Mouse (Mus musculus) embryonic facial prominence, embryonic 14.5 days (tissue): ENCODE data around the gene 1600014C10Rik. TPM values are rescaled to one million over a fixed set of nuclear protein-coding genes. Genes with fewer than 3 reads are reported as not detected.

Experiments
- ATAC-seq: fragments of 200-750 bp; cut with Nextera tagmentation; 2 replicates; pipeline ENCODE4 v1.8.0; 2017; ENCODE audit warnings: low read depth, moderate number of reproducible peaks, moderate TSS enrichment
- DNase-seq: peaks from one replicate; pipeline ENCODE4 v3.0.0-alpha.2; 2015; ENCODE audit warnings: low spot score
- H3K27ac ChIP-seq: fragments of 300-500 bp; sonication (generic); replicated peaks from 2 replicates; pipeline ENCODE4 v1.5.1; 2014; ENCODE audit warnings: low read depth, mild to moderate bottlenecking, low read length, moderate library complexity
- H3K27me3 ChIP-seq: fragments of 300-500 bp; sonication (generic); replicated peaks from 2 replicates; pipeline ENCODE4 v1.6.1; 2014; ENCODE audit warnings: low read length; ENCODE audit not compliant: control insufficient read depth, insufficient read depth
- H3K36me3 ChIP-seq: fragments of 300-500 bp; sonication (generic); 2 replicates; pipeline ENCODE4 v1.6.1; 2014; ENCODE audit warnings: low read length, mixed read lengths; ENCODE audit not compliant: control insufficient read depth, insufficient read depth
- H3K4me1 ChIP-seq: fragments of 300-500 bp; sonication (generic); 2 replicates; pipeline ENCODE4 v1.6.1; 2014; ENCODE audit warnings: antibody characterized with exemption, low read length; ENCODE audit not compliant: control insufficient read depth, insufficient read depth
- H3K4me2 ChIP-seq: fragments of 300-500 bp; sonication (generic); 2 replicates; pipeline ENCODE4 v1.6.1; 2014; ENCODE audit warnings: low read depth, mild to moderate bottlenecking, low read length, moderate library complexity, mixed read lengths
- H3K4me3 ChIP-seq: fragments of 300-500 bp; sonication (generic); 2 replicates; pipeline ENCODE4 v1.5.1; 2014; ENCODE audit warnings: low read depth, mild to moderate bottlenecking, low read length
- H3K9ac ChIP-seq: fragments of 300-500 bp; sonication (generic); 2 replicates; pipeline ENCODE4 v1.6.1; 2014; ENCODE audit warnings: low read depth, mild to moderate bottlenecking, low read length, moderate library complexity, mixed read lengths
- H3K9me3 ChIP-seq: fragments of 300-500 bp; sonication (generic); 2 replicates; pipeline ENCODE4 v1.6.1; 2016; ENCODE audit warnings: low read length; ENCODE audit not compliant: control insufficient read depth
- WGBS: fragments of 180-500 bp; shearing (Covaris S2); extraction: QIAGEN DNeasy Blood & Tissue Kit; methylation state at CpG from one replicate; pipeline ENCODE4 v1.1.7; 2014; 5-methylcytosine and 5-hydroxymethylcytosine counted together
- polyA plus RNA-seq: library from polyadenylated mRNA; unstranded; fragments of >200 nt; fragmentation: Nextera tagmentation; extraction: Ambion mirVana; gene quantifications from 2 replicates; pipeline ENCODE4 v1.2.1, GENCODE M21; 2014

The 1600014C10Rik gene
- polyA plus RNA-seq, 1 experiment from 2014 or later = 15.6 TPM

- H3K4me2 ChIP-seq = no peak overlapping the region
- ATAC-seq (no peak), DNase-seq (no peak)
- no peak overlapping the region for H3K4me3 ChIP-seq
- H3K36me3 ChIP-seq = 0 out of 2 replicates have a peak, but pooled peaks cover 4% of the 10 kb centered on the region
- no peak overlapping the region for H3K27ac ChIP-seq
- WGBS = 76% methylated on average over 7 of the region's 7 CpGs
- no peaks in the 10 kb centered on the region for H3K4me1 ChIP-seq
- no peaks in the 10 kb centered on the region for H3K27me3 ChIP-seq
- no peaks in the 10 kb centered on the region for H3K9me3 ChIP-seq
- no peak overlapping the region for H3K9ac ChIP-seq
These were observed 32.3 kb downstream of the 1600014C10Rik start for GRCm38 (mm10) chr7:38215281-38215680.

GRCm38 (mm10) chr7:38215697-38216096 is 32.7 kb downstream of the 1600014C10Rik start:
- WGBS = 84% methylated on average over 6 of the region's 6 CpGs
- Histone ChIP-seq H3K9me3 (no peaks in the 10 kb centered on the region), H3K9ac (no peak overlapping the region), H3K4me1 (no peaks in the 10 kb centered on the region), H3K36me3 (0 out of 2 replicates have a peak, but pooled peaks cover 4% of the 10 kb centered on the region), H3K4me3 (no peak overlapping the region), H3K27me3 (no peaks in the 10 kb centered on the region), H3K4me2 (no peak overlapping the region), H3K27ac (no peak overlapping the region)
- ATAC-seq (no peak), DNase-seq (no peak)

GRCm38 (mm10) chr7:38217417-38218171 is 34.6 kb downstream of the 1600014C10Rik start:
- peak; percentile 18 for DNase-seq
- Histone ChIP-seq H3K27me3 (no peaks in the 10 kb centered on the region), H3K4me1 (no peaks in the 10 kb centered on the region), H3K27ac (no peak overlapping the region), H3K4me2 (no peak overlapping the region), H3K36me3 (0 out of 2 replicates have a peak, but pooled peaks cover 4% of the 10 kb centered on the region), H3K9me3 (no peaks in the 10 kb centered on the region), H3K9ac (no peak overlapping the region), H3K4me3 (no peak overlapping the region)
- no peak for ATAC-seq
- 46% methylated on average over 4 of the region's 5 CpGs for WGBS

- H3K4me2 ChIP-seq = no peak overlapping the region
- H3K36me3 ChIP-seq = 0 out of 2 replicates have a peak, but pooled peaks cover 4% of the 10 kb centered on the region
- ATAC-seq = no peak
- H3K9me3 ChIP-seq = no peaks in the 10 kb centered on the region
- no peak for DNase-seq
- no peak overlapping the region for H3K4me3 ChIP-seq
- H3K4me1 ChIP-seq = no peaks in the 10 kb centered on the region
- H3K27ac ChIP-seq = no peak overlapping the region
- no peak overlapping the region for H3K9ac ChIP-seq
- H3K27me3 ChIP-seq = no peaks in the 10 kb centered on the region
- WGBS = 67% methylated on average over 8 of the region's 8 CpGs
These were observed 35.8 kb downstream of the 1600014C10Rik start for GRCm38 (mm10) chr7:38218631-38219367.

GRCm38 (mm10) chr7:38219526-38219925 is 36.5 kb downstream of the 1600014C10Rik start:
- no peaks in the 10 kb centered on the region for H3K27me3 ChIP-seq
- no peak overlapping the region for H3K4me3 ChIP-seq
- no peak overlapping the region for H3K27ac ChIP-seq
- no peak for ATAC-seq
- H3K4me1 ChIP-seq = no peaks in the 10 kb centered on the region
- H3K36me3 ChIP-seq = 0 out of 2 replicates have a peak, but pooled peaks cover 4% of the 10 kb centered on the region
- DNase-seq = no peak
- H3K9ac ChIP-seq = no peak overlapping the region
- H3K4me2 ChIP-seq = no peak overlapping the region
- H3K9me3 ChIP-seq = no peaks in the 10 kb centered on the region
- 85% methylated on average over 4 of the region's 4 CpGs for WGBS

- DNase-seq = no peak
- H3K4me2 ChIP-seq = no peak overlapping the region
- no peak overlapping the region for H3K27ac ChIP-seq
- H3K9me3 ChIP-seq = no peaks in the 10 kb centered on the region
- peaks cover 3% of the 10 kb centered on the region; the same call in 1 of the 2 replicates for H3K4me1 ChIP-seq
- H3K27me3 ChIP-seq = no peaks in the 10 kb centered on the region
- H3K4me3 ChIP-seq = no peak overlapping the region
- WGBS = 93% methylated on average over 7 of the region's 7 CpGs
- H3K9ac ChIP-seq = no peak overlapping the region
- 0 out of 2 replicates have a peak, but pooled peaks cover 4% of the 10 kb centered on the region for H3K36me3 ChIP-seq
- no peak for ATAC-seq
These were observed 37.8 kb downstream of the 1600014C10Rik start for GRCm38 (mm10) chr7:38220866-38221265.

- H3K4me1 ChIP-seq = peaks cover 14% of the 10 kb centered on the region
- DNase-seq (peak; percentile 6), ATAC-seq (no peak)
- H3K9me3 ChIP-seq = no peaks in the 10 kb centered on the region
- H3K4me2 ChIP-seq = no peak overlapping the region
- no peak overlapping the region for H3K4me3 ChIP-seq
- 0 out of 2 replicates have a peak, but pooled peaks cover 5% of the 10 kb centered on the region for H3K27me3 ChIP-seq
- no peak overlapping the region for H3K9ac ChIP-seq
- WGBS = 77% methylated on average over 13 of the region's 13 CpGs
- H3K36me3 ChIP-seq = 0 out of 2 replicates have a peak, but pooled peaks cover 4% of the 10 kb centered on the region
- no peak overlapping the region for H3K27ac ChIP-seq
These were observed 41.8 kb downstream of the 1600014C10Rik start for GRCm38 (mm10) chr7:38224577-38225369.

- Histone ChIP-seq H3K36me3 (no peaks in the 10 kb centered on the region), H3K9ac (no peak overlapping the region), H3K27ac (no peak overlapping the region), H3K27me3 (0 out of 2 replicates have a peak, but pooled peaks cover 5% of the 10 kb centered on the region), H3K4me1 (peaks cover 14% of the 10 kb centered on the region), H3K4me3 (peak overlapping the region; percentile 51; the same call in 1 of the 2 replicates), H3K9me3 (no peaks in the 10 kb centered on the region), H3K4me2 (peak overlapping the region; percentile 59)
- DNase-seq (no peak), ATAC-seq (no peak)
- 80% methylated on average over 2 of the region's 2 CpGs for WGBS
These were observed 43.2 kb downstream of the 1600014C10Rik start for GRCm38 (mm10) chr7:38226226-38226625.
